Mouse (Mus musculus) cortical plate, adult 2 months (tissue): ENCODE results near the gene Nlgn1.

Experiments used
- CTCF ChIP-seq: fragments of 200-500 bp; IDR thresholded peaks from 2 replicates; pipeline ENCODE4 v1.5.1; 2011; ENCODE audit warnings: mild to moderate bottlenecking, control low read depth, low read length; ENCODE audit not compliant: insufficient read depth; ENCODE audit errors: extremely low read depth
- POLR2A ChIP-seq: fragments of 200-500 bp; IDR thresholded peaks from 2 replicates; pipeline ENCODE4 v1.6.1; 2011; ENCODE audit warnings: mild to moderate bottlenecking, low read length, control low read depth; ENCODE audit not compliant: insufficient read depth; ENCODE audit errors: extremely low read depth

- TF ChIP-seq CTCF (no peak), POLR2A (no peak)
Observed at GRCm38 (mm10) chr3:25442617-25443016, 889.6 kb downstream of the Nlgn1 start.
